Mouse (Mus musculus): ENCODE results near the gene Htra2.

DNA sequence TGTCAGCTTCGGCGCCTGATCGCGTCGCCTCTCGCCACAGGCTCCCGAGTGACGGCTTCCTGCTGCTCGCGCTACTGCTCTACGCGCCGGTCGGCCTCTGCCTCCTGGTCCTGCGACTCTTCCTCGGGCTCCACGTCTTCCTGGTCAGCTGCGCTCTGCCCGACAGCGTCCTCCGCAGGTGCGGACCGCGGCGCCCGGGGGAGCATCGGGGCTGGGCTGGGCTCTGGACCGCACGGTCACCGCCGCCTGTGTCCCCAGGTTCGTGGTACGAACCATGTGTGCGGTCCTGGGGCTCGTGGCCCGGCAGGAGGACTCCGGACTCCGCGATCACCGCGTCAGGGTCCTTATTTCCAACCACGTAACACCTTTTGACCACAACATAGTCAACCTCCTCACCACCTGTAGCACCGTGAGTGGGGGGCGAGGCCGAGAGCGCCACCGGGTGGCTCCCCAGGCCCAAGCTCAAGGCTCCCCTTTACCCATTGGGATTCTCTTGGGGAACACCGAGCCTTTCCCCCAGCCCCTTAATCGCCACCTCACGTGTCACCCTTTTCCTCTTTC, at the start of gene Htra2:
- no peak for TF ChIP-seq POLR2A (IDR thresholded peaks at IDR 0.05; ENCODE audit: borderline replicate concordance, extremely low read depth, insufficient read depth, insufficient read length, poor library complexity, severe bottlenecking)
- TF ChIP-seq CTCF (IDR thresholded peaks at IDR 0.05; ENCODE audit: borderline replicate concordance, extremely low read depth, insufficient read depth, insufficient read length) = peak; percentile 30; the same call in 1 of the 2 replicates
